Mouse (Mus musculus) erythroid progenitor cell, adult 5-6 weeks (primary cell): ENCODE data around the gene Gm11444. TPM values are rescaled to one million over a fixed set of nuclear protein-coding genes. Genes with fewer than 3 reads are reported as not detected.

Source experiments
- ATAC-seq: replicated peaks from 2 replicates; pipeline ENCODE4 v1.8.0; 2016; ENCODE audit warnings: moderate number of reproducible peaks, mild to moderate bottlenecking, moderate TSS enrichment, inconsistent platforms; ENCODE audit not compliant: poor library complexity, low FRiP score, severe bottlenecking
- total RNA-seq, 2 experiments: library from RNA; stranded (forward) in 1 of 2; stranded (reverse) in 1 of 2; fragments of 150-400 nt in 1 of 2; fragments of 186-747, 209-891 nt in 1 of 2; gene quantifications; 2 replicates each; pipeline versions ENCODE4 v1.2.3 to v1.2.4; 2015 to 2017; ENCODE audit warnings: low replicate concordance in 2 of 2

Gene Gm11444
- not detected in 2 replicates for total RNA-seq (2015; ENCODE audit: low replicate concordance)
- not detected in 2 replicates for total RNA-seq (2017; ENCODE audit: low replicate concordance)

DNA sequence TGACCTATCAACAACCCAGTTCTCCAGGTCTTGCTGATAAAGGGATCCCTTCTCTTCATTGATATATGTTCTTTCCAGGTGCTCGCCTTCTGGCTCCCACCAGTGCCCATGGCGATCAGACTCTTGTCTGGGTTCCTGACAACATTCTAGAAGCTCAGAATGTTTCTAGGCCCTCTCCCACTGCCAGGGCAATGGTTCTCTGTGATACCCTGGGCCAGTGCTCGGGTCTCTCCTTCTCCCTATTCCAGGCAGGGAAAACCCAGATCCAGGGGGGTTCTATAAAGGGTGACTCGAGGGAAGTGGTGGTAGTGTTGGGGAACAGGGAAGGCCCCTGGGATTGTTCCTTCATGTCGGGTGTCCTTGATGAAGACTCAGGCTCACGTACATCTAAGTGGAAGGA lies at the start of gene Gm11444:
Gene Gm11444, minus strand, starts transcription at position 101 of the 400 bp plus-strand sequence.
- ATAC-seq, result no peak

DNA sequence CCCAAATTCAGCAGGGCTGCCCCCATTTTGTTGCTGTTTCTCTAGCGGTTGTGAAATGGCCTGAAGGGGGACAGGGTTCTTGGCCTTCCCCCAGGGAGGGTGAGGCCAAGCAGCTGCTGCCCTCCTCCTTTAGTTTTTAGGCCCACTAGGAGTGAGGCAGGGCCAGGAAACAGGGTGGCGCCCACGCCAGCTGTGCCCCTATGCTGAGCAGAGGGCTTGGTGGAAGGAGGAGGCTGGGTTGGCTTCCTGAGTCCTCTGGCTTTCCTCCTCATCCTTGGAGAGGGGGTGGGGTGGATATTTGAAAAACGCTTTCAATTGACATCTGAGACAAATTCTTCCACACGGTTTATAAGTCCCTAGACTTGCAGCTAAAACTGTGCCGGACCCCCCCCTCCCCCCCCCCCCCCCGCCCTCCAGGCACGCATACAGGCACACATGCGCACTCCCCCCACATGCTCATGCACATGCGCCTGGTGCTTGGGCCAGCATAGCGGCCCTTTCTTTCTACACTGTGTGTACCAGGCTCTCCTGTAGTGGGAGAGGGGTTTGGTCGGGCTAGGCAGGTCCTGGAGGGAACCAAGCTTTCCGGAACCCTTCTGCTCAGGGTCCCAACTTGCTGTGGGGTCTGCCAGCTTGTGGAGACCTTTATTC lies 46.3 kb upstream of the Gm11444 start:
- ATAC-seq, result no peak

DNA sequence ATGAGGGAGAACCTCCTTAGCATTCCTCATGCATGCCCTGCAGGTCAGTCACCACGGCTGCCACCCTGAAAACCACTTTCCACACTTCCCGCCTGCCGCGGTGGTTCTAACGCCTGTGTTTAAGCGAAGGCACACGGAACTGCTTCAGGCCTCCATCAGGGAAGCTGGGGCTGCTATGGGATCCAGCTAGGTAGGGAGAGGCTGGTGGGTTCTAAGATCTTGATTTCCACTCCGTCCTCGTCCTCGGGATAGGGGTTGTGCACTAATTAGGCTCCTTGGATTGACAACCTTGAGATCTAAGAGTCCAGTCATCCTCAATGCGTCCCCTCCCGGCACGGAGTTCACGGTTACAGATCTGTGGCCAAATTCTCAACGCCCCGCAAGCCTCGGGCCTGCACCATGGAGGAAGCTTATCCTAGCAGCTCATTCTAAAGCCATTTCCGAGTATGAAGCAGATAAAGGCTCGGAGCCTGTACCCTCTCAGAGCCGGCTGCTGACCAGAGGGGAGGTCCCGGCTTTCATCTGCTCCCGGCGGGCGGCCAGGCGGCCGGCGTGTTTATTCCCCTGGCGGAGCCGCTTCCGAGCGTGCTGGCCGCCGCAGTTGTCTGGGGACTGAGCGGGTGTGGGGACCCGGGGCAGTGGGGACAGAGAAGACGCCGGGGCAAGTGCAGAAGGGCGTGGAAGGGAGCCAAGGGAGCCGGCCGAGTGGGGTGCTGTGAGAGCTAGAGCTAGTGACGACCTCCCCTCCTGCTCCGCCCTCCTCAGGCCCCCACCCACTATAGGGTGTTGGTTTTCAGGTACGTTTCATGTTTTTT lies 44.8 kb upstream of the Gm11444 start:
- ATAC-seq, result no peak

DNA sequence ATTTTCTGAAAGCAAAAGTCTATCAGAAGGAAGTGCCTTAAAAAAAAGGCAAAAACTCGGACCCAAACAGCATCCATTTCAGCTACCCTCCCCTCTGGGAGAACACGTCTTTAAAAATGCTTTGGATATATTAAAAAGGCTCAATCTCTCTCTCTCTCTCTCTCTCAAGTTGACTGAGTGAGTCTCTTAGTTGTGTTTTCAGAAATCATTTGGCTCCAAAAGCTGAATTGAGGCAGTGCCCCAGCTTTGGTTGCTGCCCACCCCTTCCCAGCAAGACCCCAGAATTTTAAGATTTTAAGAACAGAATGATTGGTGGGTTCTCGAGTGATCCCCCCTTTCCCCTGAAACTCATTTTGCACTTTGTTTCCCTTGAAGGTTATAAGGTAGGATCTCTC lies 44.0 kb upstream of the Gm11444 start:
- ATAC-seq, result no peak

DNA sequence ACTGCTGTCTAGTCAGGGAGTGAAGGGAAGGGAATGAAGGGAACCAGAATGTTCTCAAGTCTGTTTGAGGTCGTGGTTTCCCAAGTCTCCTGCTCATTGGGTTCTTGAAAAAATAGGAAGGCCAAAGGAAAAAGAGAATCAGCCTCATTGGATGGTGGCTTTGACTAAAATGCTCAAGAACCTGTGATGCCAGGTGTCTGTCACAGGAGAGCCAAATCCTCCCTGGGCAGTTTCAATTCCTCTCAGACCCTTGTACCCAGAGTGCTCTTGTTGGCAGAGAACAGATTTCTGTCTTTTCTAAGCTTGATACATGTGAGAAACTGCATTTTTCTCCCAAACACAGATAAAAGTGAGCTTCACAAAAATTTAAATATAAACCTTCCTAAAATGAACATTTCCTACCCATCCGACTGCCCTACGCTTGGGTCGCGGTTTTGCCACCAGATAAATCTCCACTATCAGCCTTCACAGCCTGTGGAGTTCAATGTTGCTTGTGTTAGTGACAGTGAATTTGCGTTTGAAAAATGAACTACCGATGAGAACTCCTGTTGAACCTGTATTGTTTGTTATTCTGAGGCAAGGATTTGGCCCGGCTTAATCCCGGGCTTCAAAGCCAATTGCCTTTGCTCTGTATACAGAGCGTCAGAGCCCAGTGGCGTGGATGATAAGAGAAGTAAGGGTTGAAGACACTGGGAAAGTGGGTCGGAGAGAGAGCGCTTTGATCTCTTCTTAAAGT lies 43.4 kb upstream of the Gm11444 start:
- no peak for ATAC-seq

DNA sequence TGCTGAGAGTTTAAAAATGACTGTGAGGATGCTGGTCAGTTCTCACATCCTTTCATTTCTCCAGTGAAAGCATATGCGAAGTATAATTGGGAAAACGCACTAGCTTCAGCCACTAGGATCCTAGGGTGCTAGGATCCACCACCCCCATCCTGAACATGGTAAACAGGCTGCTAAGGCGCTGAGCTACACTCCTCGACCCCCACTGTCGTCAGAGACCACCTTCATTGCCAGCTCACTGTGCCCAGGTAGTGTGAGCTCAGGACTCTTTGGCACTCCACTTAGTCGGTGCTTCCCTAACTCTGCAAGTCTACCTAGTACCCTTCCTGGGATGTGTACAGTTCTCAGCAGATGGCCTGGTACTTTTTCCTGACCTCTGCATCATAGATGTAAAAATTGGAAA lies 42.6 kb upstream of the Gm11444 start:
- ATAC-seq, result no peak

DNA sequence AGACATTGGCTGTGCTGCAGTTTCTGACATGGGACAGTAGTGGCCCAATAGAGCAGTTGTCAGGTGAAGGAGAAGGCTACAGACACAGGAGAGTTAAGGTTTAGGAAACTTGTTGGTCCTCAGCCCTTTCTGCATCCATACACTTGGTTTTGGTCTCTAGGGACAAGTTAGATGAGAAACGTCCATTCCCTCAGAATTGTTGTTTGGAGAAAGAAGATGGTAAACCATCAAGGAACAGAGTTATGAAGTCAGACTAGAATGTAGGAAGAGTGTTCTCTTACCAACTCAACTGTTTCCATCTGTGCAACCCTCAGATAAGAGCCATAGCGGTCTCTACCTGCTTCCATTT lies 41.5 kb upstream of the Gm11444 start:
- ATAC-seq, result no peak

DNA sequence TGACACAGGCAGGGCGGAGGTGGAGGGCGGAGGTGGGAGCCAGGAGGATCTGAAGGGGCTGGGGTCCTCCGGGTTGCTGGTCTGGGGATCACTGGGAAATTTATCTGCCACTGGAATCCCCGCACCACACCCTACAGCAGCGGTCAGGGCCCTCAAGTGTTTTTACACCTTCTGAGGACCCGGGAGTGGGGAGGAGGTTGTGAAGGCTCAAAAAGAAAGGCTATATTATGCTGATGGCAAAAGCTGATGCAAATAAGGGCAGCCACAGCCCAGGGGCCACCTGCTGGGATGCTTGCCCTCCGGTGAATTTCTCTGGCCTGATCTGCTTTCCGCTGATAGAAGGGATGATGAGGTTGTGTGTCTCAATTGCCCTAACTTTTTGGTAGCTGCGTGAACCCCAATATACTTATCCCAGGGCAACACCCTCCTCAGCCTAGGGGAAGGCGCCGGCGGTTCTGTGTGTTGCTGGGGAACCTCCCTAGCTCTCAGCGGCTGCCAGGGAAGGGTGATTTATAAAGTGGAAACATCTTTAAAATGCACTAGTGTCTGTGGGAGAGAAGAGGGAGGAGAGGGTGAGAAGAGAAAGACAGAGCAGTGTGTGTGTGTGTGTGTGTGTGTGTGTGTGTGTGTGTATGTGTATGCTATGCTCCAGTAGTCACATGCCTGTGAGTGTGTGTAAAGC lies 41.0 kb upstream of the Gm11444 start:
- ATAC-seq, result no peak

DNA sequence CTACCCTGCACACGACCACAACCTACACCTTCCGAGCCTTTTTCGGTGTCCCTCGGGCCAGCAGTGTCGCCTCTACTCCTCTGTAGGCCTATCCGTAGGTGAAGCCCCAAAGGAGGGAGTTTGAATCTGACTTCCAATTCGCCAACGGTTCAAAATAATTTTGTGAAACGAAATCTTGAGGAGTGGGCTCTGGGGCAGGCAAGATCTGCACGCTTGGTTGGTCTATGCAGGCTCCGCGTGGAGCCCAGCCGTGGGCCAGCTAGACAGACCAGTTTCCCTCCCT lies 40.4 kb upstream of the Gm11444 start:
- ATAC-seq, result no peak

DNA sequence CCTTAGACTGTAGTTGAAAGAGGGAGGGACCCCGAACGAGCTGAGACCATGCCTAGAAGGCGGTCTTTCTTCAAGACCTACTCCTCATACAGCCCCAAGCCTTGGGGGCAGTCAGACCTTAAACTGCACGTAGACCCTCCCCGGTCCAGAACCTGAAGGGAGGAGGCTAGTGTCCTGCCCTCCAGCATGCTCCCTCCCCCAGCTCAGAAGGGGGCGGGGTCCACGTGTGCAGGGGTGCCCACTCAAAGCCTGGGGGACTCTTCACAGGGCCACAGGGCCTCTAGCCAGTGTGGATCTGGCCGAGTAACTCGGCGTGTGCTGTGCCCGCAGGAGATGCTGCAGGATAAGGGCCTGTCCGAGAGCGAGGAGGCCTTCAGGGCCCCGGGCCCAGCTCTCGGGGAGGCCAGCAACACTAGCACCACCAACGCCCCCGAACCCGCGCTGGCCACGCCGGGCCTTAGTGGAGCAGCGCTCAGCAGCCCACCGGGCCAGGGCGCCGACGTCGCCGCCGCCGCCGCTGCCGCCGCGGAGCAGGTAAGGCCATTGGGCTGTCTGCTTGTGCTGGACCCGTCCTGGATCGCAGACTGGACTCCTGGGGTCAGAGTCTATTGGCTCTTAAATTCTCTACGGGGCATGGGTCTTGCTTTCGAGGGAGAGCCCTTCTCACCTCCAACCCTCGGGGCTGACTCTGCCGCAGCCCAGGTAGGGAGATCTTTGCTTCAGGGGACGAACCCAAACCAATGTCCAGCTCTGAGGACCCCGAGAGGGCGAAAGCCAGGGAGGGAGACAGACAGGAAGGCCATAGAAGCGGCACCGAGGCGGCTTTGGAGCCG lies 39.8 kb upstream of the Gm11444 start:
- no peak for ATAC-seq

DNA sequence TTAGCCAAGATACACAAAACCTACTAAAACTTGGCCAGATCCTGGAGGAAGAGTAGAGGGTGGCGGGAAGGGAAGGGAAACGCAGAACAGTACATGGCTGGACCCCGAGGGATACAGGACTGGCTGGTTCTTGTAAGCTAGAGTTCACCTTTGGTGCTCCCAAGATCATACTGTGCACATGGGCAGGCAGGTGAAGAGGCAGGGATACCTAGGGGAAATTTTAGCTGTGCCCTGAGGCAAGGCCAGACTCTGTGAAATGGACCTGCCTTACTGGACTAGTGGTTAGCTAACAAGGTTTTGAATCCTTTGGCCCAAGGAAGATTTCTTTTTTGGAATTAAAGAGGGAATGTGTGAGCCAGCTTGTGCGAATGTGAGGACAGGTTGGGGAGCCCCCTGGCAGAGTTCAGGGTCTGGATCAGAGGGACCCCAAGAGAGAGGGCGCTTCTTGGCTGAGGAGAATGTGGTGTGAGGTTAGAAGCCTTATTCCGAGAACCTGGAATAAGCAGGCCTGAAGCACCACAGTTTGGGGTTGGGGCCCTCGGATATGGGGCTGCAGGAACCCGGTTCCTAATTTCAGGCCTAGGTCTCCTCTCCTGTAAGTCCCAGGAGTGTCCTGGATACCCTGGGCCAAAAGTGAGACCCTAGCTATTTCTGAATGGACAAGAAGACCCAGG lies 39.1 kb upstream of the Gm11444 start:
- ATAC-seq, result no peak

DNA sequence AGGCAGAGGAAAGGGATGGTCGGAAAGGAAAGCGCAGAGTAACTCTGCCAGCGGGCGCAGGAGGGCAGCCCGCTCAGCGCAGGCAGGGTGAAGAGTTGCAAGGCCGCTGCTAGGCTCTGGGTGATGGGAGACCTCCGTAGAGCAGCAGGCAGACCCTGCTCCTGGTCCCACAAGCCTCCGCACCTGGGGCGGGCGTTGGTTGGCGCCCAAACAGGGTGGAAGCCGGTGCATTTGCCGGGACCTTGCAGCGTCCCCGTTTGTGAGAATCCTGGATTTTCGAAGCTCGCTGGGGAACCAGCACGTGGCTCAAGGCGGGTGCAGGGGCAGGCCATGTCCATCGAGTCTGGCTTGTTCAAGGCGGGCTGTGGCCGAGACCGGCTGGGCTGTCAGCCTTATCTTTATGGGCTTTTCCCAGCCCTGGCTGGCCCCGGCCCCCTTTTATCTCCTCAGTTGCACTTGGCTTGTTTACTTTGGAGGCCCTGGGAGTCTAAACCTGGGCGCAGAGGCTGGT lies 38.4 kb upstream of the Gm11444 start:
- ATAC-seq, result no peak

DNA sequence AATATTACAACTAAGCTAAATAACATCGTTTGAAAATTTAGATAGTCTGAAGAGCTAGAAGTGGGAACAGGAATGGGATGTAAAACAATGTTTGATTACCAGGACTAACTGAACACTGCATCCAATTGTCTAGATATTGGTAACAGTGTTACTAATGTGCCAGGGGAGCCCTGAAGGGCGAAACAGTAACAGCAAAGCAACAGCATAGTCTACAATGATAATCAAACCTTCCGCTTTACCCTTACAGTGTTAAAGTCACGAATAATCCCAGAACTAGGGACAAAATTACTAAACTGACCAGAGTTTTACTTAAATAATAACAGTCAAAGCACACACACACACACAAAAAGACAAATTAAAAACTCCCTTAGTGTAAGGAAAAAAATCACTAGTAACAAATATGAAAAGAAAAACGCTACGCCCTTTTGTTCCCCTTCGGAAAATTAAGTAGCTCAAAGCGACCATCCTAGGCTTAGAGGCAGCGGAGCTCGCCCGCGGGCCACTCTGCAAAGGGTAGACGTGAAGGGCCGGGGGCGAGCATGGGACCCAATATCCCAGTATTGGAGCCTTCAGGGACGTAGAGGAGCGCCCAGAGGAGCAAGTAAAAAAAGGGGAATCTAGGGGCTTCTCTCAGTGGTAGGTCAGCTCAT lies 37.8 kb upstream of the Gm11444 start:
- no peak for ATAC-seq

DNA sequence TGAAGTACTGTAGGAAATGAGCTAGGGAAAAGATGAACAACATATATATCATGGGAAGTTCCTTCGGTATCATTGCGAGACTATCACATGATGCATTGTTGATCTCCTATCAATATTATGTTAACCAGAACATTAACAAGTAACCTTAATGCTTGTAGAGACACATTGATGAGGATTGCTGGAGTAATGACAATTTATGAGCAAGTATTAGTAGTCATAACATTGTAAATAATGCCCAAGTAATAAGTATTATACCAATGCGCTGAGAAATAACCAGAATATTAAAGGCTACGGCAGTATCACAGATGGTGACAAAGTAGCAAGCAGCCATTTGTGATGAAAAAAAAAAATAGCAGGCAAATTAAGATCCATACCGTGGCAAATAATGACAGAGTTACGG lies 37.1 kb upstream of the Gm11444 start:
- ATAC-seq, result no peak

DNA sequence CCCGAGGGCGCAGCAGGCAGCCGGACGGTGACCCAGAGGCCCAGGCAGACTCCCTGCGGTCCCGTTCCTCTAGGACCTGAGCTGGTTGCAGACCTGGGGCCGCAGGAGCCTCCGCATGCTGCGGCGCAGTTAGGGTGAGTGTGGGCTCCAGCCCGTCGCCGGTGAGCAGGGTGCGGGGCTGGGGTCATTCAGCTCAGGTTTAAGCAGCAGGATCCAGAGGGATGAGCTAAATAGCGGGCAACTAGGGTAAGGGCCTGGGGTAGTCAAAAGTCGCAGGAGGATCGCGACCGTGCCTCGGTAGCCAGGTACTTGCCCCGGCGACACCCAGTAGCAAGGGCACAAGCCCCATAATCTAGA lies 36.3 kb upstream of the Gm11444 start:
- no peak for ATAC-seq

DNA sequence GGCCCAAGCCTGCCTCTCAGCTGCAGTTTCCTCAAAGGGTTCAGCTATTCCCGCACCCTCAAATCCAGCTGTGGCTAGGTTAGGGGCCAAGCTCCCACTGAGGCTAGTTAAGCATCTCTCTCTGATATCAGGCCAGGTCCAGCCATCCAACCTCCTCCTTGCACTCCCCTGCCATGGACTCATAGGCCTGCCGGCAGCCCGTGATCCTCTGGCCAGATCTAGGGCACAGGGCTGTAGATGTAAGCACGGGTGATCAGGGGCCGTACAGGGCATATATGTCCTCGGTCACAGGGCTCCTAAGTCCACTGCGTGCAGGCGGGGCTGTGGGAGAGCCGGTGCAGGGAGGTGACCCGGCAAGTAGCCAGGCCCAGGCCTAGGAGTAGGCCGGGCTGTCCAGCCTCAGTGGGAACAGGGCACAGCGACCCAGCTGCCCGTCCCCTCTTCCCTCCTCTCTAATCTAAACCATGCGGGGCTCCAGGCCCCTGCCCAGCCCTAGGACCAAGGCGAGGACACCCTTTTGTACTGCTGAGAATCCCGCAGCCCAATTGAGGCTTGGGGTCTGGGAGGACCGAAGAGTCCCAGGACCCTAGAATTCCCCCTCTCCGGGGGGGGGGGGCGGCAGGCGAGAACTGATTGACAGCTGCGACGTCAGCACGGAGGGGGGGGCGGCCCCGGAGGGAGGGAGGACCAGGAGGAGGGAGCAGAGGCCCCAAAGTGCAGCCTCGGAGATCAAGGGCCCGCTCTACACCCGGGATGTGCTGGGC lies 35.7 kb upstream of the Gm11444 start, which contains the start of gene Tbx4:
Gene Tbx4, plus strand, starts transcription at position 758 of the 764 bp plus-strand sequence.
- ATAC-seq, result no peak

DNA sequence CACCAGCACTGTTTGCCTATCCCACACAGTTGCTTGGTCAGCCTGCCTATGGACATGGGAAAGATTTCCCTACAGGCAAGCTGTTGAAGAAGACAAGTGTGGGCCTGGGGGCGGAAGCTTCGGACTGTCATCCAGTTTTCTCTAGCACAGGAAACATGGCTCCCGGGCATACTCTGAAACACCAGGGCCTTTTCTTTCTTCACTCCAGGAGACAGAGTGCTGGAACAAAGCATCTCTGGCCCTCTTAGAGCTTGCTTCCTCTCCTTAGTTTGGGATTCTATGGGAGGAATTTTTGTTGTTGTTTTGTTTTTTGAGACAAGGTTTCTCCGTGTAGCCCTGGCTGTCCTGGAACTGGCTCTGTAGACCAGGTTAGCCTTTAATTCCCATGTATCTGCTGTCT lies 34.4 kb upstream of the Gm11444 start:
- no peak for ATAC-seq
